Mouse (Mus musculus) kidney, adult 2 months (tissue): ENCODE results near the gene Sertad4. TPM values are rescaled to one million over a fixed set of nuclear protein-coding genes. Genes with fewer than 3 reads are reported as not detected.

Experiments
- DNase-seq: peaks from one replicate; pipeline ENCODE4 v3.0.0; 2021
- H3K27ac ChIP-seq: fragments of 200-500 bp; 2 replicates; pipeline ENCODE4 v1.5.1; 2012; ENCODE audit warnings: low read depth, low read length, control low read depth, inconsistent platforms; ENCODE audit not compliant: insufficient read depth
- H3K27me3 ChIP-seq: fragments of 200-500 bp; replicated peaks from 2 replicates; pipeline ENCODE4 v1.6.1; 2012; ENCODE audit warnings: mild to moderate bottlenecking, moderate library complexity, low read length, inconsistent platforms; ENCODE audit not compliant: control insufficient read depth, insufficient read depth
- H3K36me3 ChIP-seq: fragments of 200-500 bp; 2 replicates; pipeline ENCODE4 v1.6.1; 2012; ENCODE audit warnings: mild to moderate bottlenecking, moderate library complexity, low read length, inconsistent platforms; ENCODE audit not compliant: control insufficient read depth, insufficient read depth
- H3K4me1 ChIP-seq: fragments of 200-500 bp; 2 replicates; pipeline ENCODE4 v1.6.1; 2011; ENCODE audit warnings: low read length; ENCODE audit not compliant: control insufficient read depth, insufficient read depth
- H3K4me3 ChIP-seq: fragments of 200-500 bp; 2 replicates; pipeline ENCODE4 v1.5.1; 2011; ENCODE audit warnings: mild to moderate bottlenecking, low read depth, low read length, control low read depth; ENCODE audit not compliant: insufficient read depth
- CTCF ChIP-seq: fragments of 200-500 bp; conservative IDR thresholded peaks from 2 replicates; pipeline ENCODE4 v1.5.1; 2011; ENCODE audit warnings: low read depth, mild to moderate bottlenecking, control low read depth, low read length, moderate library complexity, mixed read lengths; ENCODE audit not compliant: insufficient read depth, insufficient read length
- POLR2A ChIP-seq: fragments of 200-500 bp; IDR thresholded peaks from one replicate; pipeline ENCODE4 v1.6.1; 2011; ENCODE audit warnings: low read depth, low read length, control low read depth
- WGBS: fragments of 180-500 bp; shearing (Covaris S2); methylation state at CpG from one replicate; pipeline ENCODE4 v1.1.7; 2018; 5-methylcytosine and 5-hydroxymethylcytosine counted together
- polyA plus RNA-seq: library from polyadenylated mRNA; depleted of rRNA; stranded (reverse); fragments of >200 nt; gene quantifications from 2 replicates; pipeline ENCODE4 v1.2.3, GENCODE M21; 2012; rRNA removed

Sertad4 gene
- polyA plus RNA-seq: 1.6 and 2.6 TPM in 2 replicates

DNA sequence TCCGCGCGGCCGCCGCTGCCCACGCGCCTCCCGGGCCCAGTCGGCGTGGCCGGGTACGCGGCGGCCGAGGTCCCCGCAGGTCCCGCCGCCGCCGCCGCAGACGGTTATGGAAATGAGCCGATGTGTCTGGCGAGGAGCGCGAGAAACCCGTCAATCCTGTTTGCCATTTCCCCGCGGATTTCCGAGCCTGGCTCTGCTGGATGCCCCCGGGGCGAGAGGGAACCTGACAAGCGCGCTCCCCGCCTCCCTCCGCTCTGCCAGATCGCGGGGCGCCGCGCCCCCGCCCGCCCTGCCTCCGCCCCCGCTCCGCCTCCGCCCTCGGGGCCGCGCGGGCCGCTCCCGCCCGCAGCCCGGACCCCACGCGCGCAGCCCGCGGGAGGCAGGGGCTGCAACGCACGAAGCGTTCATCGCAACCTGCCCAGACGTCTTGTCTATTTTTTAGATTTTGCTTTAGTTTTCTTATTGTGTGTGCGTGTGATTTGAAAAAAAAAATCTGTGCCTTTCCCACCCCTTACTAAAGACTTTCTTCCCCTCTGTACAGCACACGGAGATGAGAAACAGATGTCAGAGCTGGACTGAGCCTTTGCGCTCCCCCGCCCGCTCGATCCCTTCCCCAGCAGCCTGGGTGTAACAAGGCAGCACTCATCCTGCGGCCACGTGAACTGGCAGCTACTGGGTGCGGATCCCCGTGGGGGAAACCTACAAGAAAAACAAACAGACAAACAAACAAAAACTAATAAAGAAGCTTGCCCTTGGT is at the start of gene Sertad4:
Gene Sertad4 (minus strand): TSS at position 283 of the 757 bp plus-strand sequence.
- WGBS: 2% methylated on average over 75 of the region's 75 CpGs
- Histone ChIP-seq H3K4me1 (peaks cover 3% of the 10 kb centered on the region), H3K4me3 (peak within 1 kb of the TSS; percentile 71), H3K27ac (no peak within 1 kb of the TSS), H3K27me3 (no peaks in the 10 kb centered on the region), H3K36me3 (no peaks in the 10 kb centered on the region)
- DNase-seq: peak; percentile 74
- TF ChIP-seq POLR2A (no peak), CTCF (no peak)

- TF ChIP-seq POLR2A (no peak), CTCF (no peak)
- H3K4me1 ChIP-seq: no peaks in the 10 kb centered on the region
- no peak for DNase-seq
- no peaks in the 10 kb centered on the region for H3K27me3 ChIP-seq
- H3K4me3 ChIP-seq: no peak overlapping the region
- H3K27ac ChIP-seq: no peak overlapping the region
- WGBS: 74% methylated on average over 2 of the region's 2 CpGs
- H3K36me3 ChIP-seq: no peaks in the 10 kb centered on the region
Measured at GRCm38 (mm10) chr1:192901516-192901915, 46.0 kb upstream of the Sertad4 start.

DNA sequence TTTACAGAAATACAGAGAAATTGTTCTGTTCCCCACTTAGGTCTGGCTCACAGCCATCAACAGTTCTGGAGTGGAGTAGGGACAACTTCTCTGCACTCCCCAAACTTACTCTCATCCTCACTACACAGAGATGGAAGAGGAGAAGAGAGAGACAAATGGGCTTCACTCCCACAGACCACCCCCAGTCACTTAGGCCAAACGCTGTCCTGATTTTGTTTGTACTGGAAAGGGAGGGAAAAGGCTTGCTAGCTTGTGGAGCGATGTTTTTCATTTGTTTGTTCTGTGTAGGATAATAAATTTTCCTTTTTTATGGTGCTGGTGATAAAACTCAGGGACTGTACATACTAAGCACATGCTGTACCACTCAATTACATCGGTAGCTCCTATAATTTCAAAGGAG is 45.4 kb upstream of the Sertad4 start:
- no peaks in the 10 kb centered on the region for H3K36me3 ChIP-seq
- TF ChIP-seq CTCF (no peak), POLR2A (no peak)
- no peaks in the 10 kb centered on the region for H3K4me1 ChIP-seq
- H3K27me3 ChIP-seq: no peaks in the 10 kb centered on the region
- no peak for DNase-seq
- no peak overlapping the region for H3K4me3 ChIP-seq
- 51% methylated on average over 3 of the region's 3 CpGs for WGBS
- no peak overlapping the region for H3K27ac ChIP-seq

DNA sequence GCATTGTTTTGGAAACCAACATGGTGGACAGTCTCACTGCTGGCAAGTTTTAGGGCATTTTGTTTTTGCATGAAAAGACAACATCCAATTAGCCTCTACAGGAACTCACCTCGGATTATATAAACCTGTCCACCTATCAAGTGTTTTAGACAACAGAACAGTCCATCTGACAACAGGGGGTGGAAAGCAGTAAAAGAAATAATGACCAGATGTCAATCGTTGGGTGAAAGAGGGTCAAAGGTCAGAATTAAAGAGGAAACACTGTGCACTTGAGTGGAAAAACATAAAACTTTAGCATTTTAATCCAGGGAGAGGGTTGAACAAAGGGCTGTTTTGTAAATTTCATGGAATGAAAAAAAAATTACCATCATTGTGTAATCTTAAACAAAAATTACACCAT is 43.2 kb upstream of the Sertad4 start:
- H3K36me3 ChIP-seq: no peaks in the 10 kb centered on the region
- 33% methylated on average over 2 of the region's 2 CpGs for WGBS
- H3K27ac ChIP-seq: no peak overlapping the region
- H3K4me1 ChIP-seq: no peaks in the 10 kb centered on the region
- H3K4me3 ChIP-seq: no peak overlapping the region
- TF ChIP-seq CTCF (no peak), POLR2A (no peak)
- no peaks in the 10 kb centered on the region for H3K27me3 ChIP-seq
- DNase-seq: no peak

DNA sequence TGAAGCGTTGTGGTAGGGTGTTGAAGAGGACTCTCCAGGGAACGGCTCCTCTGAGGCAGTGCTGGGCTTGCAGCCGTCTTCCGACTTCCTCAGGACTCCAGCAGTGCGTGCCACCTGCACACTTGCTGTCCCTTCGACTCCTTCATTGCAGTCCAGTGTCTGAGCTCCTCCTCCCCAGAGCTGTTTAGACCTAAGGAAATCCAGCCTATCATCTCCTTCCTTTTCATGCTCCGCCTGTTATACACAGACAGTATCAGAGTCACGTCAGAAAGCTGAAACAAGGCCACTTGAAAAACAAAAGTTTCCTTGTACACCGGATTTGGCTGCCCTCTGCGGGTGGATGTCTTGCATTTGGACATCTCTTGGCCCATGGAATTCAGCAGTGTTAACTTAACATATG is 41.7 kb upstream of the Sertad4 start:
- Histone ChIP-seq H3K27me3 (no peaks in the 10 kb centered on the region), H3K27ac (no peak overlapping the region), H3K4me1 (no peaks in the 10 kb centered on the region), H3K4me3 (no peak overlapping the region), H3K36me3 (no peaks in the 10 kb centered on the region)
- WGBS: 60% methylated on average over 10 of the region's 10 CpGs
- no peak for TF ChIP-seq POLR2A
- no peak for TF ChIP-seq CTCF
- peak; percentile 17 for DNase-seq

DNA sequence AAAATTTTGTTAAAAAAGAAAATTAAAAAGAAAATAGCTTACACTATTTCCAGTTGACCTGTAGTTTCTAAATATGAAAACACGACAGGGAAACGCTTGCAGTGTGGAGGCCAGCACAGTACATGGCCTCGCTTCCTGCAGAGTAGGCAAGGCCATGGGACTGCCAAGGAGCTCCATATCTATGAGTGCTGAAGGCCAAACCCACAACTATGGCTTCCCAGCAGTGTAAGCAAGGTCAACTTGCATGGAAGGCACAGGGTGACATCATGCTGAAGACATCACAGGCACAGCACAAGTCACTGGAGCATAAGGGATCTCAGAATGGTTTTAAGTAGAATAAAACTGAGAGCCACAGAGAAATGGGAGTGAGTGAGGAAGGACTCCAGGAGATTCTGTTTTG is 40.5 kb upstream of the Sertad4 start:
- TF ChIP-seq CTCF: no peak
- TF ChIP-seq POLR2A: no peak
- Histone ChIP-seq H3K4me3 (no peak overlapping the region), H3K36me3 (no peaks in the 10 kb centered on the region), H3K27ac (no peak overlapping the region), H3K27me3 (no peaks in the 10 kb centered on the region), H3K4me1 (no peaks in the 10 kb centered on the region)
- DNase-seq: no peak
- 95% methylated on average over 3 of the region's 3 CpGs for WGBS

DNA sequence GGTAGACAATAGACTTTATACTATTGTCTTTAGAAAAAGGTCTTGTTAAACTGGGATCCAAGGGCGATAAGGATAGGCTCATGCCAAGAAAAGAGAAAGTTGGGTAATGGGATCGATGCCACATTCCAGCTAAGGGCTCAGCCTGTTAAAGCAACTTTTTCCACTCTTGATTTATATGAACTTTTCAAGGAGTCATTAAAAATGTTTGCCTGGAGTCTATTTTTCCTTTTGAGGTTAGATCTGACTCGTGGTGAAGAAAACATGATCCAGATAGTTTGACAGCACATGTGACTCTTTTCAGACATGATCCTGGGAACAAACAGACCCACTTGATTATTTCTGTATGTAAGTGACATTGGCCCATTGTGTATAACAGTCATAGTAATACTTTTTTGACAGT is 35.2 kb upstream of the Sertad4 start:
- Histone ChIP-seq H3K27me3 (no peaks in the 10 kb centered on the region), H3K36me3 (no peaks in the 10 kb centered on the region), H3K4me1 (peaks cover 5% of the 10 kb centered on the region; the same call in 1 of the 2 replicates), H3K4me3 (no peak overlapping the region), H3K27ac (no peak overlapping the region)
- no peak for DNase-seq
- TF ChIP-seq POLR2A (no peak), CTCF (no peak)
- 46% methylated on average over 3 of the region's 3 CpGs for WGBS
